Mouse (Mus musculus) stomach, postnatal 0 days (tissue): ENCODE measurements around the gene Pigp. TPM values are rescaled to one million over a fixed set of nuclear protein-coding genes. Genes with fewer than 3 reads are reported as not detected.
A peak's percentile ranks its signal among the peaks of the same experiment; 100 is the strongest.

ENCODE experiments used
- ATAC-seq: fragments of 200-750 bp; cut with Nextera tagmentation; 2 replicates; pipeline ENCODE4 v1.8.0; 2017; ENCODE audit not compliant: low FRiP score, low TSS enrichment
- DNase-seq: peaks from one replicate; pipeline ENCODE4 v3.0.0-alpha.2; 2016; ENCODE audit warnings: low spot score
- H3K27ac ChIP-seq: fragments of 300-500 bp; sonication (generic); replicated peaks from 2 replicates; pipeline ENCODE4 v1.5.1; 2014; ENCODE audit warnings: mild to moderate bottlenecking, control low read depth
- H3K27me3 ChIP-seq: fragments of 300-500 bp; sonication (generic); 2 replicates; pipeline ENCODE4 v1.6.1; 2014; ENCODE audit warnings: low read length; ENCODE audit not compliant: control insufficient read depth, insufficient read depth
- H3K36me3 ChIP-seq: fragments of 300-500 bp; sonication (generic); 2 replicates; pipeline ENCODE4 v1.6.1; 2014; ENCODE audit warnings: low read length, mixed read lengths; ENCODE audit not compliant: control insufficient read depth, insufficient read depth
- H3K4me1 ChIP-seq: fragments of 300-500 bp; sonication (generic); replicated peaks from 2 replicates; pipeline ENCODE4 v1.6.1; 2014; ENCODE audit warnings: antibody characterized with exemption; ENCODE audit not compliant: control insufficient read depth, insufficient read depth
- H3K4me2 ChIP-seq: fragments of 300-500 bp; sonication (generic); replicated peaks from 2 replicates; pipeline ENCODE4 v1.6.1; 2014; ENCODE audit warnings: low read depth, mild to moderate bottlenecking, control low read depth, moderate library complexity
- H3K4me3 ChIP-seq: fragments of 300-500 bp; sonication (generic); 2 replicates; pipeline ENCODE4 v1.5.1; 2014; ENCODE audit warnings: low read depth, low read length, control low read depth
- H3K9ac ChIP-seq: fragments of 300-500 bp; sonication (generic); 2 replicates; pipeline ENCODE4 v1.6.1; 2014; ENCODE audit warnings: mild to moderate bottlenecking, low read length, control low read depth, mixed read lengths
- H3K9me3 ChIP-seq: fragments of 300-500 bp; sonication (generic); 2 replicates; pipeline ENCODE4 v1.6.1; 2016; ENCODE audit warnings: low read length; ENCODE audit not compliant: control insufficient read depth
- CTCF ChIP-seq: IDR thresholded peaks from 2 replicates; pipeline ENCODE4 v1.5.1; 2016; ENCODE audit warnings: antibody characterized with exemption, low read depth, mild to moderate bottlenecking, moderate library complexity
- EP300 ChIP-seq: optimal IDR thresholded peaks from 2 replicates; pipeline ENCODE3; 2016; ENCODE audit warnings: antibody characterized with exemption
- WGBS: fragments of 180-500 bp; shearing (Covaris S2); extraction: QIAGEN DNeasy Blood & Tissue Kit; methylation state at CpG from one replicate; pipeline ENCODE4 v1.1.7; 2014; 5-methylcytosine and 5-hydroxymethylcytosine counted together
- polyA plus RNA-seq: library from polyadenylated mRNA; unstranded; fragments of >200 nt; fragmentation: Nextera tagmentation; extraction: Ambion mirVana; gene quantifications from 2 replicates; pipeline ENCODE4 v1.2.1, GENCODE M21; 2015

Pigp gene
- 157 TPM in 2 replicates for polyA plus RNA-seq

DNA sequence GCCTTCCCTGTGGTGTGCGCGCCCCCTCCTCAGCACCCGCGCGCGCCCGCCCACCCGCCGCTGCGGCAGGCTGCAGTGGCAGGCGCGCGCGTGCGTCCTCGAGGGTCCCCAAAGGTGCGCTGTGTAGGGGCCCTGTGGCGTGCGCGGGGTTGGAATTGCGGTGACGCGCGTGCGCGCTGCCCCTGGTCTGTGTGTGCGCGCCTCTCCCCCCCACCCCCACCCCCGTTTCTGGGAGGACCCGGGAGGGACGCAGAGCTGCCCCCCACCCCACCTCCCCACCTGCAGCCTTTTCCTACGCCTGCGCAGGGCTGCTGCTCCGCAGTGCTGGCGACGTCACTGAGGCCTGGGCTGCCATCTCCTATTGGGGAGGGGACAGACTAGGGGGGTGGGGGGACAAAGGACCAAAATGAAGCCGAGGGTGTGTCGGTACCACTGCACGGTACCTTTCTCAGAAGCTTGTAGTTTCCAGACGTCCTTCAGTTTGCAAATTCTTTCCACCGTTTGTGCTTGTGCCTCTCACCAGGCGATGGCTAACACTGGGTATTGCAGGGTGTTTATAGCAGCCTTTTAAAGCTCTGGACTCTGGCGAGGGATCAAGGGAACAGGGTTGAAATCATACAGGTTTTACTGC, at the start of gene Pigp:
TSS of gene Pigp (minus strand) at position 542 of the 631 bp plus-strand sequence.
- TF ChIP-seq EP300 (no peak), CTCF (peak; percentile 45)
- Histone ChIP-seq H3K4me3 (peak within 1 kb of the TSS; percentile 91), H3K9me3 (no peaks in the 10 kb centered on the region), H3K36me3 (no peaks in the 10 kb centered on the region), H3K4me1 (0 out of 2 replicates have a peak, but pooled peaks cover 3% of the 10 kb centered on the region), H3K4me2 (peak within 1 kb of the TSS; percentile 86), H3K27me3 (no peaks in the 10 kb centered on the region), H3K9ac (peak within 1 kb of the TSS; percentile 91), H3K27ac (peak within 1 kb of the TSS; percentile 98)
- ATAC-seq (peak; percentile 76), DNase-seq (peak; percentile 81)
- 0% methylated on average over 20 of the region's 43 CpGs for WGBS

DNA sequence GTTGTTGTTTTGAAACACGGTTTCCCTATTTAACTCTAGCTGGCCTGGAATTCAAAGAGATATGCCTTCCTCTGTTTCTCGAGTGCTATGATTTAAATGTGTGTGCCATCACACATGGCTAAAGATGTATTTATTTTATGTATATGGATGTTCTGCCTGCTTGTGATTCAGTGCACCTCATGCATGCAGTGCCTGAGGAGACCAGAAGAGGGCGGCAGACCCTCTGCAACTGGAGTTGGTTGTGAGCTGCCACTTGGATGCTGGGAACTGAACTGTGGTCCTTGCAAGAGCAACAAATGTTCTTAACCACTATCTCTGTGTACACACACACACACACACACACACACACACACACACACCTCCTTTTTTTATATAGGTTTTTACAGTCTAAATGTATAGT, 48.9 kb upstream of the Pigp start:
- DNase-seq (no peak), ATAC-seq (no peak)
- Histone ChIP-seq H3K36me3 (peaks cover 19% of the 10 kb centered on the region; the same call in 1 of the 2 replicates), H3K9ac (no peak overlapping the region), H3K27me3 (no peaks in the 10 kb centered on the region), H3K9me3 (no peaks in the 10 kb centered on the region), H3K4me3 (no peak overlapping the region), H3K4me1 (no peaks in the 10 kb centered on the region), H3K4me2 (no peak overlapping the region), H3K27ac (no peak overlapping the region)
- 94% methylated on average over 3 of the region's 3 CpGs for WGBS
- TF ChIP-seq EP300: no peak
- TF ChIP-seq CTCF: peak; percentile 59

DNA sequence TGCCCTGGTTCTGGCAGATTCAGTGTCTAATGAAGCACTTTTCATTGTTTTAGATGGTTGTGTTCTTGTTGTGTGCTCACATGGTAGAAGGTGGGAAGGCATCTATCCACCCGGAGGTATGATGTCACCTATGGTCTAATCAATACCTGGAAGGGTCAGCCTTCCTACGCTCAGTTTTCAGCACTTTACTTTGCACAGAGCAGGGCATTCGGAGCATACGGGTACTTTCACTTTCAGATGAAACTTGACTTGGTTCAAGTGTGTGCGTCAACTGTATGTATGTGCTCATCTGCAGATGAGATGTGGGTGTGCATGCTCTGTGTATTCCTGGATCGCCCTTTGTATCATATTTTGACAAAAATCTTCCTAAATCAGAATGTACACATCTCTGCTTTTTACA, 42.5 kb upstream of the Pigp start:
- H3K27me3 ChIP-seq: no peaks in the 10 kb centered on the region
- ATAC-seq (no peak), DNase-seq (no peak)
- H3K4me1 ChIP-seq: no peaks in the 10 kb centered on the region
- H3K9me3 ChIP-seq: no peaks in the 10 kb centered on the region
- no peak overlapping the region for H3K4me3 ChIP-seq
- no peak overlapping the region for H3K9ac ChIP-seq
- no peak overlapping the region for H3K27ac ChIP-seq
- 92% methylated on average over 6 of the region's 6 CpGs for WGBS
- H3K36me3 ChIP-seq: peaks cover 21% of the 10 kb centered on the region
- TF ChIP-seq EP300: no peak
- no peak overlapping the region for H3K4me2 ChIP-seq

DNA sequence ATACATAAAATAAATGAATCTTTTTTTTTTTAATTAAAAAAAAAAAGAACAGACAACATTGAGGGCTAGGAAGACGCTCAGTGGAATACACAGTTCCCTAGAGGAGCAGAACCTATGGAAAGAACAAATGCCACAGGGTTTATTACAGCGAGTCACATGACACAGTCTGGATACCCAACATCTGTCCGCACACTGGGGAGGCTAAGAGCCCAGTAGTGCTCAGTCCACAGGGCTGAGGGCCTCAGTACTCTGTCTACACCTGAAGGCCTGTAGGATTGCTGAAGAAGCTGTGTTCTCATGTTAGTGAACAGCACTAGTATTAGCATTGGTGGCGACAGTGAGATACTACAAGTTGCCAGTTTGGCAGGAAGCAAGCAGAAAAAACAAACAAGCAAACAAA, 41.1 kb upstream of the Pigp start:
- no peak for ATAC-seq
- WGBS: 92% methylated on average over 4 of the region's 4 CpGs
- Histone ChIP-seq H3K27ac (no peak overlapping the region), H3K4me1 (no peaks in the 10 kb centered on the region), H3K9me3 (no peaks in the 10 kb centered on the region), H3K27me3 (no peaks in the 10 kb centered on the region), H3K9ac (no peak overlapping the region), H3K36me3 (peaks cover 17% of the 10 kb centered on the region), H3K4me3 (no peak overlapping the region), H3K4me2 (no peak overlapping the region)
- TF ChIP-seq CTCF (no peak), EP300 (no peak)
- DNase-seq: no peak

DNA sequence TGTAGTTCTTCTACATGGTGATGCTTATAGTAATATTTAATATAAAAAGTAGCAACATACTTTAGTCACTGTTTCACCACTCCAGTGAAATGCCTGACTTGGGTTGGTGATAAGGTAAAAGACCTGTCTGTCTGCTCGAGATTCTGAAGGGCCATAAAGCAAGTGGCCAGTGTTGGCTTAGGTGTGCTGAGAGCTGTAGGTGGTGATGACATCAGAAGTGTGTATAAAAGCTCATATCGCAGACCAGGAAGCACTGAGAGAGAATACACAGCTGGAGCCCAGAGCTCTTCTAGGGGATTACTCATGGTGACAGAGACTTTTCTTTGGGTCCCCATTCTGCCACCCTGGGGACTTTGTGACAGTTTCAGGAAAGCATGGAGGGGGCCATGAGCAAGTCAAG, 40.6 kb upstream of the Pigp start:
- Histone ChIP-seq H3K9me3 (no peaks in the 10 kb centered on the region), H3K36me3 (peaks cover 17% of the 10 kb centered on the region), H3K4me3 (no peak overlapping the region), H3K27me3 (no peaks in the 10 kb centered on the region), H3K9ac (no peak overlapping the region), H3K4me2 (no peak overlapping the region), H3K4me1 (no peaks in the 10 kb centered on the region), H3K27ac (no peak overlapping the region)
- 86% methylated on average over 2 of the region's 2 CpGs for WGBS
- ATAC-seq: no peak
- DNase-seq: no peak
- no peak for TF ChIP-seq CTCF
- no peak for TF ChIP-seq EP300

DNA sequence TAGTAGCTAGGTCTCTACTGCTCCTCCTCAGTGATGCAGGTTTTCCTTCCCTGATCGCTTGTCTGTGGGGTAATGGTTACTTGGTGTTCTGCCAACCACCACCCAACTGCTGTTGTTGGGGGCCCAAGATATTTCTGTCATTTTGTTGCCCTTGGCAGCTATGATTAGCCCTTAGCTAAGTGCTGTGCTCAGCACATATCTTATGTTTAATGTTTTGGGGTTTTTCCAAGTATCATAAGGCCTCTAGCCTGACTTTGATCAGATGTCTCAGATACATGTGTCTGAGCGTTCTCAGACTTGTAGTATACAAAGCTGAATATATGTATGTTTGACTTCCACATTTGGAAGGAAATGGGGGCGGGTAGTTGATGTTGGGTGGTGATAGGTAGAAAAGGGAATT, 39.6 kb upstream of the Pigp start:
- H3K4me1 ChIP-seq: no peaks in the 10 kb centered on the region
- WGBS: 69% methylated on average over 3 of the region's 3 CpGs
- H3K9ac ChIP-seq: no peak overlapping the region
- DNase-seq: no peak
- H3K36me3 ChIP-seq: peaks cover 17% of the 10 kb centered on the region
- TF ChIP-seq CTCF (no peak), EP300 (no peak)
- H3K4me3 ChIP-seq: no peak overlapping the region
- H3K4me2 ChIP-seq: no peak overlapping the region
- H3K9me3 ChIP-seq: no peaks in the 10 kb centered on the region
- ATAC-seq: no peak
- H3K27me3 ChIP-seq: no peaks in the 10 kb centered on the region
- no peak overlapping the region for H3K27ac ChIP-seq
